Mouse (Mus musculus): Measurements from ENCODE around the gene Nicn1.
"Not testable (repeated sequence)": the region's sequence is repeated elsewhere in the genome, so short reads cannot be mapped to it uniquely, and the experiment has no call there.

The Nicn1 gene

DNA sequence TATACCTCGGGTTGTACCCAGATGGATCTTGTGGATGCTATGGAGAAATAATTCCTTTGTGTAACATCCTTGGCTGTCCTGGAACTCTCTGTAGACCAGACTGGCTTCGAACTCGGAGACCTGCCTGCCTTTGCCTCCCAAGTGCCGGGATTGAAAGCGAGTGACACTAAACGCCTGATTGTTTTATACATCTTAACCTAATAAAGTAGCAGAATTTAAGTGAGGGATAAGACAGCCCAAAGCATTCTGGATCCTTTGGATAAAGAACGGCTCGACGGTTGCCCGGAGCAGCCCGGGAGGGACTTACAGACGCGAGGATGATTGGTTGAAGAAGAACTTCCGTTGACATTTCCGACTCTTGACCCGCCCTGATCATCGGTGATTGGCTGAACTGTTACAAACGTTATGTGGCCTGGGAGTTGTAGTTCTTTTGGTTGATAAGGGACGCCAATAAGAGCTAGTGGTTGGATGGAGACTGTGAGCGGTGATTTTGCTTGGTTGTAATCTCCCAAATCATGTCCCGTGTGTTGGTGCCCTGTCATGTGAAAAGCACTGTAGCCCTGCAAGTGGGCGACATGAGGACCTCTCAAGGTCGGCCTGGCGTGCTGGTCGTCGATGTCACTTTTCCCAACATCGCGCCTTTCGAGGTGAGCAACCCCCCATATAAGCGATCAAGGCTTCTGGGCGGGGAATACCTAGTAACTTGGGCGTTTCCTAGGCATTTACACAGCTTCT, at the start of gene Nicn1:
Gene Nicn1 (plus strand): TSS at position 414 of the 735 bp plus-strand sequence.
- DNase-seq (ENCODE audit: low read depth, low spot score) = peak; percentile 91

DNA sequence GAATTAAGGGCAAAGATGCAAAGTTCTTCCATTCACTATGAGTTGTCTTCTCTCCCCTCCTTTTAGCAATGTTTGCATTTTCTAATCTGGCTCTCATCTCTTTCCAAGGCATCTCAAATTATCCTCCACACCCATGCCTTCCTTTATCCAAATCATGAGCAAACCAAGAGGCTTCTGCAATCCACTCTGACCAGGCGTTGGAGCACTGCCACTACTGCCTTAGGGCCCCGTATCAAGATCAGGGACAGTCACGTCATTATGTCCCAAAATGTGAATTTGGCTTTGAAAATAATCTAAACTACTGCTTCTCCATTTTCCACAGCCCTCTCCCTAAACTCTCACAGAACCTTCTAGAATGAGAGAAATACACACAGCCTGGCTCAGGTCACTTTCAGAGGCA, 45.7 kb upstream of the Nicn1 start:
- DNase-seq (ENCODE audit: low read depth, low spot score) = no peak

DNA sequence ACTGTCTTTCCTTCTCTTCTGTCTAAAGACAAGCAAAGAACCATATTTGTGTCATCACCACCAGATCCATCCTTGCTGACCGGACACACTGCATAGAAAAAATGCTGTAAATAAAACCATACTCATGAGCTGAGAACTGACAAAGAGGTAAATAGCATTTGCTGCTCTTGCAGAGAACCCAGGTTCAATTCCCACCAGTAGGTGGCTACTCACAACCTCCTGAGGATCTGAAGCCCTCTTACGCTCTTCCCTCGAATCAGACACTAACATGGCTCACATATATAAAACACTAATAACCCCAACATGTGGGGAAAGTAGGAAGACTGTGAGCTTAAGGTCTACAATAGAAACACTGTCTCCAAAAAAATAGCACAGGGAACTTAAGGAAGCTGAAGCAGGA, 45.2 kb upstream of the Nicn1 start:
- DNase-seq (ENCODE audit: low read depth, low spot score) = no peak

DNA sequence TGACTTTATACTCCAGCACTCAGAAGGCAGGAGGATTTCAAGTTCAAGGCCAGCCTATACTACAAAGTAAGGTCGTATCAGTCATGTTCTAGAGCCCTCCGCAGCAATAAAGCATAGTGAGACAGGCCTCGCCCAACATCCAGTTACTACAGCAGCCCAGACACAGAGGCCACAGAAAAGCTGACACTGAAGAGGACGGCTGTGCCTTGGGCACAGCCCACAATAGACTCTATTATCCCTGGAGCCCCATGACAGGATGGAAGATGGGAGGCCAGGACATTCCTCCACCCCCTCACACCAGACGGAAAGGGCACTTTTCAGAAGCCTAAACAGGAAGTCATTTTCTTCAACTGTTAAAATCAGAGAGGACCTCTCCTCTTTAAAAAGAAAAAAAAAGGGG, 41.3 kb upstream of the Nicn1 start:
- no peak for DNase-seq (ENCODE audit: low read depth, low spot score)

DNA sequence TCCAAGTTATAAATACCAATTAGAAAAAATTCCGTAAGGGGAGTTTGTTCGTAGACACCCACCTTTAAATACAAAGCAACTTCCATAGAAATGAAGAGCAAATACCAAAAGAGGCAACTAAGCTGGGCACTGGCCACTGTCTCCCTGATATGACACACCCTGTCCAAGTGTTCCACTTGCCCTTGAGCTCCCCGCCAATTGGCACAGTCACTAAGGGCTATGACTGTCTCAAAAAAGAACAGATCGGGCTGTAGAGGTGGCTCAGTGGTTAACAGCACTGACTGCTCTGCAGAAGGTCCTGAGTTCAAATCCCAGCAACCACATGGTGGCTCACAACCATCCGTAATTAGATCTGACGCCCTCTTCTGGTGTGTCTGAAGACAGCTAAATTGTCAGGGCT, 38.4 kb upstream of the Nicn1 start:
- no peak for DNase-seq (ENCODE audit: low read depth, low spot score)

DNA sequence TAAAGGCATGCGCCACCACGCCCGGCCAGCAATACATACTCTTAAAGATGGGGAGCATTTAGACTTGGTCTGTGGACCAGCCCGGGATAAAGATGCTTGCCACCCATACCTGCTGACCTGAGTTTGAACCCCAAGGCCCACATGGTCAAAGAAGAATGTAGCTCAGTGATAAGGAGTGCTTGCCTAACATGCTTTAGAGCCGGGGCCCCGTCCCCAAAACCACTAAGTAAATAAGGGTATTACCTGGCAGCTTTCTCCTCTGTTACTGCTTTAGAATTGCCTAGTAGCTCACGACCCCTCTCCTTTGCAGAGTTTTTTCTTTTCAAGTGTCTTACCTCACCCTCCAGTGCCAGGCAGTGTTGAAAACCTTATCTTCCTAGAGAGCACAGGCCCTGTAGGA, 37.5 kb upstream of the Nicn1 start:
- no peak for DNase-seq (ENCODE audit: low read depth, low spot score)

DNA sequence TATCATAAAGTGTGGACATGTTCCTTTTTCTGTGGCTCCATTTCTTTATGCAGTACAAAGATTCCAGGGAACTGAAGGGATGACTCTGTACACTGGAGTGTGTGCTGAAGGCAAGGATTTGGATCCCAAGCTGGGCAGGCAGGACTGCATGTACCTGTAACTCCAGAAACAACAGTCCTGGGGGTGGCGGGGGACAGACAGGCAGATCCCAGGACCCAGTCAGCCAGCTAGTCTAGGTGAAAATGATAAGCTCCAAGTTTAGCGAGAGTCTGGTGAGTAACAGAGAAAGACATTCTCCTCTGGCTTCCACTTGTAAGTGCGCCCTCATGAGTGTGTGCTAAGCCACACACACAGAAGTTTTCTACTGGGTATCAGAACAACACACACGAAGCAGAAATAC, 29.7 kb upstream of the Nicn1 start:
- no peak for DNase-seq (ENCODE audit: low read depth, low spot score)

DNA sequence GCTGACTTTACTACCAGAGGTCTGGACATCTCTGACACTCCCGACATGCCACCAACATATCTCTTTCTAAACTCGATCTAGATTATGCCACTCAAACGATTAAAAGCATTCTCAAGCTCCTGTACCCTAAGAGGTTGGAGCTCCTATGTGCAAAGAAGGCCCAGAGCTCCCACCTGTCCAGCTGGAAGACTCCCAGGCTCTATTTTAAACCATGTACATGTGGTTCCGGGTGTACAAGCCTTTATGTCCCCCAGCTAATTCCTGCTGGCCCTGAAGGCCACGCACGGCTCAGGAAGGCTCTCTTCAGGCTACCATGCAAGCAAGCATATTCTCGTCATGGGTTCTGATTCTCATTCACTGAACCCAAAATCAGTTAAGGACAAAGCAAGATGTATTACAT, 28.4 kb upstream of the Nicn1 start:
- no peak for DNase-seq (ENCODE audit: low read depth, low spot score)

DNA sequence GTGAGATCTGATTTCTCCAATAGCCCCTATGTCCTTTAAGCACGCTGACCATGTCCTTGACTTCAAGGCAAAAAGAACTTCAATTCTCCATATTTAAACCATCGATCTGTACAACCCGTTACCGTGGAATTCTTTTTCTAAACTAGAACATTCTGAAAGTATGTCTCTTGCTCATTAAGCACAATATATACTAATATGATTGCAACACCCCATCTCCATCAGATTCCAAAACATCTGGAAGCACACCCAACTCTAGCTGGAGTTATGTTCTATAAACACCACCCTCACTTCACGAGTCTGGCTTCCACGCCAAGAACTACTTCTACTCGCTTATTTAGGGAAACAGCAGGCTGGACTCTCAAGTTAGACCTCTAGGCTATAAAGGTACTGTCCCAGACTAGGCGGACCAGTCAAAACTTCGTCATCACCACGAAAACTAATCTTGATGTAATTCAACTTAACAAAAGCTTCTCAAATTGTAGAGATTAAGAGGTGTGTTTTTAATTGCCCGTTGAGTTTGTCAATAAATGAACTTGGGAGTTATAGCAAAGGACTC, 27.7 kb upstream of the Nicn1 start:
- DNase-seq (ENCODE audit: low read depth, low spot score) = no peak

DNA sequence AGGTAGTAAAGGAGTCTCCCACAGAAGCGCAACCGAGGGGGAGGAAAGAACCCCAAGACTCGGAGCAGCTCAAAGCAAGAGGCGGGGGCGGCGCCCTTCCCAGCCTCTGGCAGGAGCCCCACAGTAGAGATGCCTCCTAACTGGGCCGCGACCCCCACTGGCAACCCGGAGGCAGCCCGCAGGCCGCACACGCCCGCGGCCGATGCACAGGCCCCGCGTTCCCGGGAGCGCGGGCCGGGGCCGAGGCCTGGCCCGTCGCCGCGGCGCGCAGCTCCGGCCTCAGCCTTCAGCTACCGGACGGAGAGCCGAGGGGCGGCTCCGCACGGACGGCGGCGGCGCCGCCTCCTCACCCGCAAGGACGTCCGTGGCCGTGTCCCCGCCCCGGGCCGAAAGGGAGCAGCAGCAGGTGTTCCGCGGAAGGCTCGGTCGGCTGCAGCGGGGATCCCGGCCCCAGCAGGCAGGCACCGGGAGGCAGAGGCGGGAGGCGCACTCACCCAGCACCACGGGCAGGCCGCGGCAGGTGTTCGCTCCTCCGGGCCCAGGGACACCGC, 27.0 kb upstream of the Nicn1 start:
- DNase-seq (ENCODE audit: low read depth, low spot score) = no peak

DNA sequence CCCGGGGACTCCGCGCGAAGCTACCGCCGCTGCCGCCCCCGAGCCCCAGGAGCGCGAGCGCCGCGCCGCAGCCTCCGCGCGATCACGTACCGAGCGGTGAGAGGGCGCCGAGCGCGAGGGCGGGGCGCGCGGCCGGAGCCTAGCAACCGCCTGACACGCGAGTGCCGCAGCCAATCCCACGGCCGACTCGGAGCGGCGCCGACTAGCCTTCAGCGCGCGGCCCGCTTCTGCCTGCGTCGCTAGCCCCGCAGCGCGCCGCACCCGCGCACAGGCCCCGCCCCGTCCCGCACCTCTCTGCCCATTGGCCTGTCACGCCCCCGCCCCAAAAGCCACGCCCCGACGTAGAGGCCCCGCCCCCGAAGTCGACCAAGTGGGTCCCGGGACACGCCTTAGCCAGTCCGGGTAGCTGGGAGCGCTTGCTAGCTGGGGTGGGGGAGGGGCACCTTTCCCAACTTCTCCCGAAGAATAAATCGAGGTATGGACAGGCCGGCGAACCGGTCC, 26.5 kb upstream of the Nicn1 start, which contains the start of gene Dag1:
Gene Dag1 (minus strand): TSS at position 269 of the 501 bp plus-strand sequence.
- DNase-seq (ENCODE audit: low read depth, low spot score) = peak; percentile 94

DNA sequence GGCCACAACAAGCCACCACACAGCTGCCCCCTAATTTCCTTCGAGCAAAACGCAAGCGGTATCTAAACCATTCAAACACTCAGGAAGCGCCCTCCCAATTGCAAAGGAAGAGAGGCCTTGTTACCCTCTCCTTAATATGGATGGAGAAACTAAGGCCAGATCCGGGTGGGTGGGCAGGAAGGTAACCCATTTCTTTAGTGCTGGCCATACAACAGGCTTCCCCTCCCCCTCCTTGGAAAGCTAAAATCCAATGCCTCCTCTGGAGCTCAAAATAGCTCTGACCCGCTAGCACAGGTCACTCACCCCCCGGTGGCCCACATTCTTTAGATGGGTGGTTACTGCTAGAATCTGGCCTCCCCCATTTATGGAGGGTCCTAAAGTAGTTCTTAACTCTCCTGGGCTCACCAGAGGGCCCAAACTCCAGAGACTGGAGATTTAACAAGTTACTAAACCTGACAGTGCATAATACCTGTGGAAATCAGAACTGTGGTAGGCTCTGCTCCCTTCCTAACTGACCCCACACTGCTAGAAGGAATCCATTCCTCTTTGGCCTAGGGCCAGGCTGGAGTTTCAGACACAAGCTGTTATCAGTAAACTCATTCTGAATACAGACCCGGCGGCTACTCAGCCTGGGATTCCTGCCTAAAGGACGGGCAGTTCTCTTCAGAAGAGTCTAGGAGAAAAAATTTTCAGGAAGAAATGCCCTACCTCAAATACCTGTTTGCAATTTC, 25.9 kb upstream of the Nicn1 start:
- no peak for DNase-seq (ENCODE audit: low read depth, low spot score)

DNA sequence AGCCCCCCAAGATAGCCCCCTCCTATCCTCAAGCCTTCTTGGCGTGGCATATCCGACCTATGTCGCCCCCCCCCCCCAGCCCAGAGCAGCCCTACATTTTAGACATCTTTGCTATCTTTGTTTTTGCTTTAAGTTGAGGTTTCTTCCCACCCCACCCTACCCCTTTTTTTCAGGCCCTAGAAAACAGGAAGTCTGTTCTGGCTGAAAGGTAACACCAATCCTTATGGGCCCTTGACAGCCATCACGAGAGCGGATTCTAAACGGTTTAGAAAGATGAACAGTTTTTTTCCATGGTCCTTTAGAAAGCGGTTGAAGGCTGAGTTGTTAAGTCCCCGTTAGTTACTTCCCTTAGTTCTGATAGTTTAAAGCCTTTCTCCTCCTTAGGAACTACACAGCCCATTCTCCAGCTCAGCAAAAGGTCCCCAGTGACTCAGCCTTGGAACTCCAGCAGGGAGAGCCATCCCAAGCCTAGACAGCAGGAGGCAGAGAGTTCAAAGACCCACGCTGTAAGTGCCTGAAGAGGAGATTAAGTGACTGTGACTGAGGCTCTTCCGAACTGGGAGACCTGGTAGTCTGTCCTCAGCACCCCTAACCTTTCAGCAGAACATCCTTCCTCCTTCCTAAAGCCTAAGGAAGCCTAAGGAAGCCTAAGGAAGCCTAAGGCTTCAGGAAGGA, 23.8 kb upstream of the Nicn1 start:
- no peak for DNase-seq (ENCODE audit: low read depth, low spot score)

DNA sequence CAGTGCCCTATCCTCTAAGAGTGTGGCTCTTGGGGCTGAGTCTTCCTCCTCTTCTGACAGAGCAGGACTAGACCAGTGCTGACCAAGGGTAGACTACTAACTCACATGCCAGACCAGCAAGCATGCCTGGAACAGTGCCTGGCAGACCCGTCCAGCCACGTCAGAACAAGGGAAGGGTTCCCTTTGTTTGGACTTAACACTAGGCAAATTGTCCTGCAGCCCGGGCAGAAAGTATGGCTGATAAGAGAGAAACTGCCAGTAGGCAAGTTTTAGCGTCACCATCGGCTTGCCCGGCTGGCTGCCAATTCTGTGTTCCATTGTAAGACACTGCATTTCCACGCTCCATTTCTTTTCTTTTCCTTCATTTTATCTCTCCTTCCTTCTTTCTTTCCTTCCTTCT, 22.5 kb upstream of the Nicn1 start:
- DNase-seq (ENCODE audit: low read depth, low spot score) = no peak

DNA sequence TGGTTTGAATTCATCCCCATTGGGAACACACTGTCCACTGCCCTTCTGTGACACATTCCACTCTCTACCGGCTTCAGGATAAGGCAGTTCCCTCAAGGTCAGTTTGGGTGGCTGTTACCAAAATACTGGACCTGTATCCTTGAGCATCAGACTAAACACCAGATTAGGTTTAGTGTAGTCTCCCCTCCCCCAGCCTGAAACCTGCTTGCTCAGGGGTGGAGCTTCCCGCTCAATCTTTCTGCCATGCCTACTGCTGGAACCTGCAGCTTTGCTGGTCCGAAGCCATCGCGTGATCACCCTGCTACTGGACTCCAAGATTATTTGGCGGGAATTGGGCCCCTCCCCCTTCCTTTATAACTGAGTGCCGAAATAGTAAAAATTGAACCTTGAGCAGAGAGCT, 21.5 kb upstream of the Nicn1 start:
- not testable (repeated sequence) for DNase-seq (ENCODE audit: low read depth, low spot score)

DNA sequence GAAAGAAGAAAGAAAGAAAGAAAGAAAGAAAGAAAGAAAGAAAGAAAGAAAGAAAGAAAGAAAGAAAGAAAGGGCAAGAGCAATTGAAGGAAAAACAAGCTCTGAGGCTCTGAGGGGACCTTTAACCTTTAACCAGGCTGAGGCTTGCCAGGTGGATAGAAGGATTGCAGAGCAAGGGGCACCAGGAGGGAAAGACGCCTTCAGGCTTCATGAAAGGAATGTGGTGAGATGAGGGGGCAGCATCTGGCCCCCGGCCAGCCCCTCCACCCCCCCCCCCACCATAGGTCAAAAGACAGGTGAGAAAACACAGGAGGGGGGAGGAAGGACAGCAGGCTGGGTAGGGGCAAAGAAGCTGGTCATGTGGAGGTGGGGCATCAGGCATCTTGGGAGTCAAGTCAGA, 18.3 kb upstream of the Nicn1 start:
- DNase-seq (ENCODE audit: low read depth, low spot score) = no peak

DNA sequence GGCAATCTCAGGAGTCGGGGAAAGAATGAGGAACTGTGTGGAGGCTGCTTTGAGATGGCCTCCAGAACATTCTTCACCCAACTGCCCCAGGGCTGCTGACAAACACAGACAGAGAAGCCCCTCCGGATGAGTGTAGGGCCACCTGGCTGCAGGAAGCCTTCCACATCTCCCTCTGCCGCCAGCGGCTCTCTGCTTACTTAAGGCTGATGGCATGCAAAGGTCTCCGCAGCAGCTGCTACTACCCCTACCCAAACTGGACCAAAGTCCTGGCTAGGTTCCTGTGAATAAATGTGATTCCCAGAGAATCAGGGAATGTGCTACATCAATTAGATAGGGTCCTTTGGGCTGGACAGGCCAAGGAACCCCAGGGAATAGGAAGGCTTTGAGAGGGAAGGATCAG, 17.5 kb upstream of the Nicn1 start:
- DNase-seq (ENCODE audit: low read depth, low spot score) = no peak

DNA sequence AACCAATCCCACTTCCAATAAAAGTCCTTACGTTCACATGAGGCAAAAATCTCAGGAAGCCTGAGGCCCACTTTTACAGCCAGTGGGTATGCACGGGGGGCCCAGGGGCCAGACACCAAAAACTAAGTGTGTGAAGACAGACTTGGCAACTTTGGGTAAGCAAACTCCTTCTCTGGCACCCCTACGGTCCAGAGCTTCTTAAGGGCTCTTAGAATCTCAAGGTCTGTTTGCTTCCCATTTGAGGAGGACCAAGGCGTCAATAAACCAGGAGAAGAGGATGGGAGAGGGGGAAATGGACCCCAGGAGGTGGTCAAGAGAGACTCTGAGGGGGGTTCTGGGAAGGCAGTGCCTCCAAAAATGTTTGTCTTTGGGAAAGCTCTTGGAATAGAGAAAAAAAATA, 16.7 kb upstream of the Nicn1 start:
- DNase-seq (ENCODE audit: low read depth, low spot score) = no peak

DNA sequence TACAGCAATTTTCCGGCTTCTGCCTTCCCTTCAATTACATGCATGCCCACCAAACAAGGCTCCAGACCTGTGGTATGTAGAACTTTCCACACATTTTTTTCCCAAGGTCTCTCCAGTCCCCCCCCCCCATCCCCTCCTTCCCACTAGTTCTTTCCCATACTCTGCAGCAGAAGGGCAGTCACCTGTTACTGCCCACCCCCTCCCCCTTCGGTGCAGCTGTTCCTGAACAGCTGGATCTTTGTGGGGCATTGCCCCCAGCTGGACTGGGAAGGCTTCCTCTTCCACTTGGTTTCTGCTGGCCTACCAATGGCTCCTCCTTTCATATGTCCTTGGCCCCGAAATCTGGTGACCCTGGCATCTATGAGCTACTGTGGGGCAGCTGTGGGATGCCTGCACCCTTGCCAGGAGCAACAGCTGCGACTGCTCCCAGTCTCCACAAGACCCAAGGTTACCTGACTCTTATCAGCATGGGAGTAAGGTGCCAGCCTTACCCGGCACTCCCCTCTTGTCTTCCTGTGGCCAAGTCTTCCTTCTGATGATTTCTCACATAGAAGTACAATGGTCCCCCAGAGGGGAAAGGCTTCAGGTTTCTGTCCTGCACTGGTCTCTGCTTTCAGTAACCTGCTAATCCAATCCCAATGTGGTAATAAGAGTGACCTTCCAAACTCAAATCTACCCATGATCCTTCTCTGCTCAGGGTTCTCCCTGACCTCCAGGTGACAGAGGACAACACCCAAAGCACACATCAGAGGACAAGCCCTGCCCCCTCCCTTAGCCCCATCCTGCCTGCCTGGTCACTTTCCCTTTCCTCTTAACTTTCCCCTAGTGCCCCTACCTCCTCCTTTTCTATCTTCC, 15.5 kb upstream of the Nicn1 start:
- DNase-seq (ENCODE audit: low read depth, low spot score) = no peak

DNA sequence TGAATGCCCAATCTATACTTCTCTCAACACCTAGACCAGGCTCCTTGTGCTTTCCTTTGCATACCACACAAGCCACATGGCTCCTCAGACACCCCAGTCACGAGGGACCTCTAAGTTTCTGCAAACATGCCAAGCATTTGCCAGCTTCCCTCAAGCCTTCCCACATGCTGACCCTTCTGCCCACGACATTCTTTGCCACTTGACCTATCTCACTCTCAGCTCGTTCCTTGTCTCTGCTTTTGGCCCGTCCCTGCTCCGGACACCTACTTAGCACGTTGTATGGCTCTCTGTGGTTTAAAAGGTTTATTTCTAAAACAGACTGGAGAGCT, 14.9 kb upstream of the Nicn1 start:
- no peak for DNase-seq (ENCODE audit: low read depth, low spot score)
